Mouse (Mus musculus) 416B (cell line): ENCODE data around the gene Vmn1r4.

Experiments
- DNase-seq: peaks from one replicate; pipeline ENCODE4 v3.0.0; 2011; ENCODE audit warnings: low read depth

Gene Vmn1r4

DNA sequence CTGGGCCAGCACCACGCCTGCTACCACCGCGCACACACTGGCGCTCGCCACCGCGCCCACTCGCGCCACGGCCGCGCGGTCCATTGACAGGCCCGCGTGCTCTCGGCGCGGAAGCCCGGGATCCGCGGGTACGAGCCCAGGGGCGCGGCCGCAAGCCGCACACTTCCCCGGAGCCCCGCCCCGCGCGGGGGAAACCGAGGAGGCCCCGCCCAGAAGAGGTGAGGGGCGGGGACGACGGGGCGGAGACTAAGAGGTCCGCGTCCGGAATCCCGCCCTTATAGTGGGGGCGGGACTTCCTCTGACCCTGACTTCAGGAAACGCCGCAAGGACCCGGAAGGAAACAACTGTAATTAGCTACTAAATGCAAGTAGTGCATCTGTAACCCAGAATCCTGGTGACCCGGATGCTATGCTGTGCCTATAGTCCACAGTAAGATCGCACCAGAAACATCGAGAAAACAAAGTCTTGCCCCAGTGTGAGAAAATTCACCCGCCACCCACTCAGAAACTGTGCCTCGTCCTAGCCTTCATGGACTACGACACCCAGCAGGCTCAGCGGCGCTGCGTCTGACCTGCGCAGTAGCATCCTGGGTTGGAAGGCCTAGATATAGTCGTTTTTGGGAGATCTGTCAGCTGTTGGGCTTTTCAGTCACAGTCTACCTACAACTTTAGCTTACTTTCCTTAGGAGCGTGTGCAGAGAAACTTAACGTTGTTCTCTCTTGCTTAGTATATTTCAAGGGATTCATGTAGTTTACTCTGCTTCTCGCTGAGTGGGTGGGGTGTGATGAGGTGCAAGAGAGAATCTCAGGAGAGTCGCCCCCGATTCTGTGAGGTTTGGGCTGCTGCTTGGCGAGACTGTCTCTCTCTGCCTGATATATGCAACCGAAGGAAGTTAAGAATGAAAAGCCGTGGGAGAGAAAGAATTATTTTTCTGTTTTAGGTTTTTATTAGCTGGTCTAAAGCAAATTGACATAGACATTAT lies at the start of gene Vmn1r4, which contains the start of gene Nt5c3:
Gene Vmn1r4, plus strand, starts transcription at position 290 of the 982 bp plus-strand sequence.
Gene Nt5c3, minus strand, starts transcription at position 207 of the 982 bp plus-strand sequence.
- DNase-seq = peak; percentile 97

DNA sequence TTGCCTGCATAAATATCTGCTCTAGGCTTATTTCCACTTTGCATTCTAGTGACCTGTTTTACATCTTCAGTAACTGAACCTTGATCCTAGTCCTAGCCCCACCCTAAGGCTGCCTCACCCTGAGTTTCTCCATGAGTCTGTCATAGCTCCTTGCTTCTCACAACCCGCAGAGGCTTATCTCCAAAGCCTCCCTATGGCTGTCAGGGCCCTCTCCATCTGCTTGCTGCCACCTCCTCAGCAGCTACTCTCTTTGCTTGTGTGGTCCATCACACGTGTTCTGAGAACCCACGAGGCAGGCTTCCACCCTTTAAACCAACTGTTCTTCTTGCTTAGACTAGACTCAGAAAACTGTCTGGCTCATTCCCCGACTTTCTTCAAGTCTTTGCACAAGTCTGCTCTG lies 46.9 kb upstream of the Vmn1r4 start:
- DNase-seq = no peak

DNA sequence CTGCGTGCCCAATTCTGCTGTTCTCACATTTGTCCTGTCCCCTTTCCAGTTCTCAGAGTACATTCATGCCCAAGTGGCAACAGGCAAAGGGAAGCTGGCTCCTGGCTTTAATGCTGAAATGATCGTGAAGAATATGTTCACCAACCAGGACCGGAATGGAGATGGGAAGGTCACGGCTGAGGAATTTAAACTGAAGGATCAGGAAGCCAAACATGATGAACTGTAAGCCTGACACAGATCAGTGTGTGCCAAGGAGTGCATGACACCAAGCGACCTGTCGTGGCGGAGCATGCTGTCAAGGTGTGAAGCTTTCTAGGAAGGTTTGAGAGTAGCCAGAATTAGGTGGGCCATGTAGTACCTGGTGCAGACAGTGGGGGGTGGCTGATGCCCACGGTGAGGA lies 45.8 kb upstream of the Vmn1r4 start:
- no peak for DNase-seq

DNA sequence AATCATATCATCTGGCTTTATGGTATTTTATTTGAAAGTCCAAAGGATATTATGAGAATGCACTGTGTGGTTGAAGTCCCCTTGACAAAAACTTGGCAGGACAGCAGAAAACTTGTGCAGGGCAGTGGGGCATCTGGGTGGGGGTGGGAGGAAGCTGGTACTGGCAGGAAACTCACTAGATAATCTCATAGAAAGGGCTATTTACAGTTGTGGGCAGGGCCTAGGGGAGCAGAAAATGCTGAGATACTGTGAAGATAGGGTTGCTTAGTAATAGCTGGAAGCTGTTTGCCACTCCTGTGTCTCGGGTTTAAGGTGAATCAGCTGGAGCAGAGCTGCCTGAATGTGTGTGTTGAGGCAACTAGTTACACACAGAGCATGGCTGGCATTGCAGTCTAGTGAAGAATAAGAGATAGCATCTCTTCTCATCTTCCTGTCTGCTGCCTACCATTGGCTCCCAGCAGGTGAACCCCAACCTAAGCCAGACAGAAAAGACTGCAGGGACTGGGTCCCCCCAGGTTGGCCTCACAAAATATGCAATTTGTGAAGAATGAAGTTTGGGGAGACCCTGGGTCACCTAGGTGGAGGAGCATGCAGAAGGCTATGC lies 44.4 kb upstream of the Vmn1r4 start:
- DNase-seq = peak; percentile 94

DNA sequence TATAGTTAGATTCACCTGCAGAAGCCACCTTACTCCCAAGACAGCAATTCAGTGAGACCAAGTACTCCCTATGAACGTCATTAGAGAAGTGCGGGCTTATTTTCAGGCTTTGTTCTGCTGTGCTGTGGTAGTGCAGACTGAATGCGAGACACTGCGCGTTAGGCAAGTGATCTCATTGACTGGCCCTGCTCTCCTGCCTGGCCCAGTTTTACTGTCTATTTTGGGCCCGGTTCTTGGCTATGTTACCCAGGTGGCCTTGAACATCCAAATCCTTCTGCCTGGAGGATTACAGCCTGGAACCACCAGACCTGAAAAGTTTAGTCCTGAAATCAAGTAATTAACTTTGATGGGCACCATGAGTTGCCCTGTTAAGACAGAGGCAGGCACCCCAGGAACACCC lies 35.3 kb upstream of the Vmn1r4 start:
- no peak for DNase-seq

DNA sequence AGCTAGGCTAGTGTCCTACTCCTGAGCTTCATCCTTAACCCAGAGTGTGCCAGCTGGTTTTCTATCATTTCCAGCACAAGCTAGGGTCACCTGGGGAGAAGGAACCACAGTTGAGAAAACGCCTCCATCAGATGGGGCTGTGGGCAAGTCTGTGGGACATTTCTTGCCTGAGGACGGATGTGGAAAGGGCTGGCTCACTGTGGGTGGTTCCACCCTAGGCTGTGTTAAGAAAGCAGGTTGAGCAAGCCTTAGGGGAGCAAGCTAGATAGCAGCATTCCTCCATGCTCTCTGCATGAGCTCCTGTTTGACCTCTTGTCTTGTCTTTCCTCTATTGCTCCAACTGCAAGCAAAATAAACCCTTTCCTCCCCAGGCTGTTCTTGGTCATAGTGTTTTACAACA lies 33.1 kb upstream of the Vmn1r4 start:
- peak; percentile 56 for DNase-seq

DNA sequence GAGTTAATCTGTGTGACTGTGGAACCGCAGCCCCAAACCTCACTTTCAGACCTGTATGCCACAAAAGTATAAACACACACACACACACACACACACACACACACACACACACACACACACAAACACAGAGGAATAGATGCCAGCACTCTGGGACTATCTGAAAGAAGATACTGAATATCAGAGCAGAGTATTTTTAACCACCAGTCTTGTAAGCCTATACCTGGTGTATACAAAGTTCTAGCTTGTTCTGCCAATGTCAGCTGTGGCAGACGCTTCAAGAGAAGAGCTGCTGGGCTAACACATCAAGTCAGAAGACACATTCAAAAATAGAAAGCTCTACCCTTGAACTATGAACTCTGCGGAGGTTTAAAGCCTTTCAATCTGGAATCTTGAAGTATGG lies 24.2 kb upstream of the Vmn1r4 start:
- DNase-seq = no peak

DNA sequence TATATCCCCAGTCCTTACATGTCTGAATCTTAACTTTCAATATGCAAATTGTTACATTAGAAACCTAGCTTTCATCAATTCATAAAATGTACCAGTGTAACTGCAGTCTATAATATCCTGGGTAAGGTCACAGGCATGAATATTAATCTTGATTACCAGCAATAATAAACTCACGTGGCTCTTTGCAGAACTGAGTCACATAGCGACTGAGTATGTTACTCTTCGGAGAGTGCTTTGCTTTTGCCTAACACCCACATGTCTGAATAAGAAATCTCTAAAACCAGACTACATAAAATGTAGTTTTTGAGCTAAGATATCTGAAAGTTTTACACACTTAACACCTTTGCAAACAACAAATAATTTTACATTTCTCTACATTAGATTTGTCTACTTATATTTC lies 22.5 kb upstream of the Vmn1r4 start:
- DNase-seq = no peak

DNA sequence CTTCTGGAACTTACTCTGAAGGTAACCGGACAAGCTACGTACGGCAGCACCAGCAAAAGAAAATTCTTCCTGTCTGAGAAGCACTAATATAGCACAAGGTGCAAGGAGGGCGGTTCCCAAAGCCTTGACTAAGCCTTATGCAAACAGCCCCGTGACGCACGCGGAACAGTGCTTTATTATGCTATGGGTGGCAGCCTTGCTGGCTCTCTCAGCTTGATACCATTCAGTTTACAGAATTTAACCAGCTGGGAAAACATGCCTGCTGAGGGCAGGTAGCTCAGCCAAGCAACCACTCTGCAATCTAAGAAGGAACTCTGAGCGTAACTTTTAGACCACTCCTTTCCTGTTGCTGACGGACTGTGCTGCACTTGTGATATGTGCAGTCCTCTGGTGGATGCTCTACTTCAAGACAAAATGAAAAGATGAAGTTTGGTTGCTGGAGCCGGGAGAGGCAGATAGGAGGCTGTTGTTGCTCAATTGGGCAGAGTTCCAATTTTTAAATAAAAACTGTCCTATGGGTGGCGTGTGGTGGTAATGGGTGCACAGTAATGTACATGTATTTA lies 21.9 kb upstream of the Vmn1r4 start:
- DNase-seq = peak; percentile 88

DNA sequence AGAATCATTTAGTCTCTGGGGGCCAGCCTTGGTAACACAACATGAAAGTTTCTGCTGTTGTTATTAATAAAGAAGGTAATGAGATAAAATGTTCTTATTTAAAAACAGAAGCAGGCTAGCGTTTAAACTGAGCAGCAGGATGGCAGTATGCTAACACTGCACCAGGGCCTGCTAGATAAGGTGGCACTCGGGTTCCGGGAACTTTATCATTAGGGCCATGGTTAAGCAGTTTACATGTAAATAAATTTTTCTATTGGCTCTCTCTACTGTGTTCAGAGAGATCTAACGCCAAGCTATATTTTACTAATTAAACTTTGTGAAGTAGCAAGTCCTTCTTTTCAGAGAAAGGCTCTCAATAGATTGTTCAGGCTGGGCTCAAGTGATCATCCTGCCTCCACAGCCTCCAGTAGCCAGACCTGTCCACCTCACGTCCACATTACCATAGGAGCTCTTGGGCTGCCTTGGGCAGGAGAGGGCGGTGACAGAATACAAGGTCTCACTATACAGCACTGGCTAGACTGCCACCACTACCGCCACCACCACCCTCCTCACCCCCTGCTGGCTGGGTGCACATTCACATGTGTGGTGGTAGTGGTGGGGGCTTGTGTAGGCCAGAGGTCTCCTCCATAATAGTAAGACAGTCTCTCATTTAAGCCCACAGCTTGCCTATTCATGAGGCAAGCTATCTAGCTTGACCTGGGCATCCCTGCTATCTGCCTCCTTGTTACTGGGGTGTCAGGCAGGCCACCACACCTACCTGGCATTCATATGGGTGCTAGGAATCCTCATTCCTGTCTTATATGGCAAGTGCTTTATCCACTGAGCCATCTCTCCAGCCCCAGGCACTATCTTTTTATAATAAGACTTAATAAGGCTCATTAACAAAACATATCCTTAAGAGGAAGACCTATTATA lies 21.0 kb upstream of the Vmn1r4 start:
- no peak for DNase-seq

DNA sequence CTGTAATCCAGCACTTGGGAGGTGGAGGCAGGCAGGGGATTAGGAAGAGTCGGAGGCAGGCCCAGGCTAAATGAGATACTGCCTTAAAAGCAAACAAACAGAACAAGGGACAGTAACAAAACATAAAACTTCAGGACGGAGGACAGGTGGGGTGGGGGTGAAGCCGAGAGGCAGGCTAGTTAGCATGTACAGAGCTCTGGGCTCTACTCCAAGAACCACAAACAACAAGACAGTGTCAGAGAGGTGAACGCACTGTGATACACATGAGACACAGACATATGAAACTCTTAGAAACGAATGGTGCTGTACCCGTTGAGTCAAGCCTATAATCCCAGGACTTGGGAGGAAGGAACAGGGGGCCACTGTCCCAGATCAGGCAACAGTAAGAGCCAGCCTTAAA lies 20.0 kb upstream of the Vmn1r4 start:
- no peak for DNase-seq

DNA sequence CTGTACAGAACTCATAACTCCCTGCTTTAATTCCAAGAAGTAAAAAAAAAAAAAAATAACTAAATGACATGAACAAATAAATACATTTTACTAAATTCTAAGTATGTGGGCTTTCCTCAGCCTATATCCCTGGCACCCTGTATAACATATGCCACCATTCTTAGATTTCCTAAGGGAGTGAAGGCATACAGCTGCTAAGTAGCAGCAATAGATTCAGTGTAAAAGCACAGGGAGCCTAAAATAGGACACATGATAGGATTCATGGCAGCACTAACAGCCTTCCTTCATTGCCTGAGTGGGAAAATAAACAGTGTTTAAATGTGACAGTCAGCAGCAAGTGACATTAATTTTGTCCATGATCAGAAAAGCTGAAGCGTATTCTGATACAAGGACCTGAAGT lies 19.5 kb upstream of the Vmn1r4 start:
- no peak for DNase-seq

DNA sequence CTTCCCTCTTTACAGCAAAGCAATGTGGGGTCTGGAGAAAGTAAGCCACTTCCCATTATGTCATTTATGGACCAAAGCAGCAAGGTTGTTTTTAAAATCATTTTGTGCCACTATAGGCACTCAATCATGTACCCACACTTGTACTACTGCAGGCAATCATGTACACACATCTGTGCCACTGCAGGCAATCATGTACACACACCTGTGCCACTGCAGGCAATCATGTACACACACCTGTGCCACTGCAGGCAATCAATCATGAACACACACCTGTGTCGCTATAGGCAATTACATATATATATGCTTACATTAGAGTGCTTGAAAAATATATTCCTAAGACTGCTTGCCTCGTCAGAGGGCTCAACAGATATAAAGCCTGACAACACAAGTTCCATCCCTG lies 18.8 kb upstream of the Vmn1r4 start:
- no peak for DNase-seq

DNA sequence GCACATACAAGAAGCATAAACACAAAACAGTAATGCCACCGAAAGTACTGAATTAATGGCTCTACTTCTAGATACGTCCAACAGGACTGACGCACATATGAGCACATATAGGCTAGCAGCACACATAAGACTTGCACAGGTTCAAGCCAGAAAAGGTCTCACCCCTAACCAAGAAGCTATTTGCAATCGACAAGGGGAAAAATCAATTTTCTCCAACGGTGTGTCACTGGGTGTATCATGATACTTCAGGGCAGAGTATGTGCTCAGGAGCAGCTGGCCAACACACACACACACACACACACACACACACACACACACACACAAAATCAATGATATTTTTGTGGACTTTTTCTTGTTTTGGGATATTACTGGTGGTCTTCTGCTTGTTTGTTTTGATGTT lies 18.3 kb upstream of the Vmn1r4 start:
- no peak for DNase-seq

DNA sequence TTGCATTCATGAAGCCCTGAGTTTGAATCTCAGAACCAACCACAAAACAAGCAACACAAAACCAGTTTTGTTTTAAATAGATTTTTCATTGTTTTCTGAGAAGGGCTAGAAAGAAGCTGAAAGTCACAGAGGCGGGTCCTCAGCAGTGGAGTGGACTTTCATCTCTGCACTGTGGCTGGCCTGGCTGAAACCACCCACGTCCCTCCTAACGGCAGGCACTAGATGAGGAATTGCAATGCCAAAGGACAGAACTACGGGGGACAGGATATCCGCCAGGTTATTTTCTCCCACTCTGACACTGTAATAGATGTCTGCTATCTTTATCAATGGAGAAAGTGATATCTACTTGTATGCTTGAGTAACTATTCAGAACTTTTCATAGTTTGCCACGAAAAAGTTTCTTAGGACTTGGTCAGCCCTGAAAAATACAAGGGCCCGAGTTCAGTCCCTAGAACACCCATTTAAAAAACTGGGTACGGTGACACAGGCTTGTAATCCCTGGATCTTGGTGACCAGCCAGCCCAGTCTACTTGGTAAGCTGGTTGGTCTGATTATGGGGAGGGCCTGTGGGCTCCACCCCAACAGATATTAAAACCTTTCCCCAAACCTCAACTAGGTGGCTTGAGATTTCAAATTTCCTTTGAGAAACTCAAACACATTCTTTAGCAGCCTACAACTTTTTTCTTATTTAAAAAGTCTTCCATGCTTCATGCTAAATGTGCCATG lies 17.5 kb upstream of the Vmn1r4 start:
- no peak for DNase-seq

DNA sequence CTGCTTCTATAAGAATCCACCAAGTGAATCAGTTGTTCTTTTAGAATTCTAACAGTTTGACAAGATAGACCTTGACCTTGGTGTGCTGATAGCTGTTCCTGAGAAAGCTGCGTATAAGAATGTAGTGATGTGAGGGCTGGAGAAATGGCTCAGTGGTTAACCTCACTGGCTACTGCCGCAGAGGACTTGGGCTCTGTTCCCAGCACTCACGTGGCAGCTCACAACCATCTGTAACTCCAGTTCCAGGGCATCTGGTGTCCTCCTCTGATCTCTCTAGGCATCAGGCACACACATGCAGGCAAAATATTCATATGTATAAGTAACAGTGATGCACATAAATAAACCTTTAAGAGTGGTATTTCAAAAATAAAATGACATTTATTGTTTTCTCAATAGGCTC lies 15.8 kb upstream of the Vmn1r4 start:
- no peak for DNase-seq

DNA sequence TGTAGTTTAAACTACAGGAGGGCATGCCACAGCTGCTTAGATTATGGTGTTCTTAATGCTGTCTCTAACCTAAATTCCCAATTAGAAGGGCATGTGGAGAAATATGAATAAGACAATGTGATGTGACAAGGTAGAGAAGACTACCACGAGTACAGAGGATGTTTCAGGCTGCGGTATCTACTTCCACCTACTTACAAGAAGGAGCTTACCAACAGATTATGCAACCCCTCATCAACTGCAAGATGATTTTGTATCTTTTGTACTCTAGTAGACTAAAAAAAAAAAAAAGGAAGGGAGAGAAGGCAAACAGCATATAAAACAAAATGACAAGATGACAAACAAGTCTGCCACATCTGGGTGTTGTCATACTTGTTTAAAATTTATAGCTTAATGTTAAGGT lies 15.4 kb upstream of the Vmn1r4 start:
- DNase-seq = peak; percentile 62

DNA sequence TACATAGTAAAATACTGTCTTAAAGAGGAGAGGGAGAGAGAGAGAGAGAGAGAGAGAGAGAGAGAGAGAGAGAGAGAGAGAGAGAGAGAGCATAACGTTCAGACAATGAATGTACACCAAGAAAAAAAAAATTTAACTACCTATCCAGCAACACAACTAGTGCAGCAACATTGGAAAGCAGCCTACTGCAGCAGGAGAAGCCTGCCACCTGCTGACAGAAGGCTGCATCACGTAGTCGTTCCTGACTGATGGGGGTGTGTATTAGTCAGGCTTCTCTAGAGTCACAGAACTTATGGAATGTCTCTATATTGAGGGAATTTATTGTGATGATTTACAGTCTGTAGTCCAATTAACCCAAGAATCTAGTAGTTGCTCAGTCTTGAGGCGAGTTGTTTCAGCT lies 14.9 kb upstream of the Vmn1r4 start:
- peak; percentile 82 for DNase-seq

DNA sequence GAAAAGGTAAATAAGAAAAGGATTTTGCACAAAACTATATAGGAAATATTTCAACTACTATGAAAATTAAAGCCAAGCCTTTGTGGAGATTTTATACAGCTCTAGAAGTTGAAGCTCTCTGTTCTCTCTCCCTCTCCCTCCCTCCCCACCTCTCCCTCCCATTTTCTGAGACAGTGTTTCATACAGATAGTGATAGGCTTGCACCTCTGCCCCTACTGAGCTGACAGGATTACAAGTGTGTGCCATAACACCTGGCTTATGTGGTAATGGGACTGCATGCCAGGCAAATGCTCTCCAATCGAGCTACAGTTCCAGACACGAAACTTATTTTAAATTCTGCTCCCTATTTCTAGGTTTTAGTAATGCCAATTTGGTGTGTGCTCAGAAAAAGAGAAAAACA lies 12.9 kb upstream of the Vmn1r4 start:
- no peak for DNase-seq

DNA sequence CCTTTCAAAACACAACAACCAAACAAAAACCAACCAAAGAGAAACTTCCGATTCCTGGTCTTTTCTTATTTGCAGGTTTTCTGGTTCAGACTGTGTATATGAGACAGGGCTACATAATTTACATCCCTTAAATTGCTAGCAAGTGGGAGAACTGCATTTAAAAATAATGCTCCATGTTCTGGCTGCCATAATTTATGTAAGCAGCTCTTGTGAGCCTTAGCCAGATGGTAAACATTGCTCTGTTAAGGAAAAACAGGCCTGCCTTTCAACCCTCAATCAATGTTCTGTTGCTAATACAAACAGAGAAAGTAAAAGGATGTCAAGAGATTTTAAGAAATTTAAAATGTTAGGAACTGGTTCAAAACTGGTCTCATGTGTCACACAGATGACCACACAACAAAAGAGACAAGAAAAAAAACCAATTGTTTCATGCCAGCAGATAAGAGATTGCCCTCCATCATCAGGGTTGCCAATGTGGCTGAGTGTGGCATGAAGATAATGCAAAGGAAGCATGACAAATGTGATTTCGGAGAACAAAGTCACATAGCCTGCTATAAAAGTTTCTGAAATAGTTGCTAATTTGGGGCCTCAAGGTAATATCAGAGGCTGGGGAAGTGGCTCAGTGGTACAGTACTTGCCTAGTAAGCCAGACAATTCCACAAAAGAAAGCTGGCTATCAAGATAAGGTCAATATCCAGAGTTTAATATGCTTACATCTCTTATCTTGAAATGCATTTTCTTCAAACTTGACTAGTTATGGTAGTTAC lies 10.5 kb upstream of the Vmn1r4 start:
- peak; percentile 97 for DNase-seq

DNA sequence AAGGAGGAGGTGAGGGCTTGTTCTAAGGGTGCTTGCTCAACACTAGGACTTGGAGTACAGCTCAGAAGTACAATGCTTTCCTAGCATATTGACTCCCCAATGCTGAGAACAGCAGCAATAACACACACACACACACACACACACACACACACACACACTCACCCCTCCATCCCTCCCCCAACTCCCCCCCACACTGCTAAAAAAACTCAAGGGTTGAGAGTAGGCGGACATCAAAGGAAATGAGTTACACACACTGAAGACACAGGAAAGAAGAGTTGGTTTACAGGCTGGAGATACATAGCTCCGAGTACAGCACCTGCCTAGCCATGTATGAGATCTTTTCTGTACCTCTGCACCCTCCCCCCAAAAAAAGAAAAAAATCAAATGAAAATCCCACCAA lies 7.5 kb upstream of the Vmn1r4 start:
- DNase-seq = peak; percentile 69
